Mouse (Mus musculus) gastrocnemius, postnatal 36 days (tissue): ENCODE data around the gene Myl7. TPM values are rescaled to one million over a fixed set of nuclear protein-coding genes. Genes with fewer than 3 reads are reported as not detected.

Source experiments
- total RNA-seq, 2 experiments: library from RNA; stranded (reverse); gene quantifications; 2 replicates each; pipeline ENCODE4 v1.2.3; 2021

Gene Myl7
- total RNA-seq, 2 experiments from 2014 or later = not detected

Other genes with a start within 250 kb of the Myl7 start
- 10 to 100 TPM; 87.6 to 97.9 TPM for gene Mrps24, start 183.1 kb downstream of the Myl7 start, total RNA-seq
- gene Urgcp, start 136.4 kb downstream of the Myl7 start, total RNA-seq = 10 to 100 TPM; 39.1 to 40.1 TPM
- gene Dbnl, start 110.3 kb downstream of the Myl7 start, total RNA-seq = 10 to 100 TPM; 10.7 to 11.2 TPM
- gene Pgam2, start 95.0 kb downstream of the Myl7 start, total RNA-seq = 1,000 to 10,000 TPM; 3,227 to 4,326 TPM
- 1 to 10 TPM; 1.9 to 2.3 TPM for gene Polm, start 60.8 kb downstream of the Myl7 start, total RNA-seq
- gene Aebp1, start 36.8 kb downstream of the Myl7 start, total RNA-seq = 10 to 100 TPM; 28.2 to 55.2 TPM
- gene Pold2, start 20.5 kb downstream of the Myl7 start, total RNA-seq = 10 to 100 TPM; 34.5 to 37.1 TPM
- gene Gck, start 51.3 kb upstream of the Myl7 start, total RNA-seq = 10 to 100 TPM in 1 of 2 experiments, 1 to 10 TPM in 1; 5.1 to 10.1 TPM
- gene Ykt6, start 56.9 kb upstream of the Myl7 start, total RNA-seq = 10 to 100 TPM; 36.7 to 38.5 TPM
- gene Camk2b, start 167.6 kb upstream of the Myl7 start, total RNA-seq = 100 to 1,000 TPM in 1 of 2 experiments, 10 to 100 TPM in 1; 95.5 to 115 TPM